Mouse (Mus musculus) megakaryocyte-erythroid progenitor cell, adult 5-6 weeks (primary cell): ENCODE results near the gene Olfr168. TPM values are rescaled to one million over a fixed set of nuclear protein-coding genes. Genes with fewer than 3 reads are reported as not detected.
"Not testable (repeated sequence)": the region's sequence is repeated elsewhere in the genome, so short reads cannot be mapped to it uniquely, and the experiment has no call there.

Experiments
- ATAC-seq: replicated peaks from 2 replicates; pipeline ENCODE4 v1.8.0; 2016; ENCODE audit warnings: mild to moderate bottlenecking, inconsistent platforms; ENCODE audit not compliant: severe bottlenecking, poor library complexity, low FRiP score, low TSS enrichment
- total RNA-seq, 2 experiments: library from RNA; stranded (forward) in 1 of 2; stranded (reverse) in 1 of 2; fragments of 200-1000, 215-1000 nt in 1 of 2; fragments of >200 nt in 1 of 2; fragmentation: Nextera tagmentation in 1 of 2; gene quantifications; 2 replicates each; pipeline ENCODE4 v1.2.3; 2014 to 2017

Gene Olfr168
- total RNA-seq (2014; fragmentation: Nextera tagmentation) (not detected in 2 replicates), total RNA-seq (2017) (not detected in 2 replicates)

GRCm38 (mm10) chr16:19535455-19535854 is at the start of gene Olfr168:
Gene Olfr168, minus strand, starts transcription at chr16:19535555.
- ATAC-seq, result no peak

GRCm38 (mm10) chr16:19571709-19572108 is 36.4 kb upstream of the Olfr168 start, which contains the start of gene Olfr169:
Gene Olfr169, minus strand, starts transcription at chr16:19571809.
- ATAC-seq, result not testable (repeated sequence)

- ATAC-seq, result not testable (repeated sequence)
These were observed 18.1 kb upstream of the Olfr168 start for GRCm38 (mm10) chr16:19553429-19553828.

- not testable (repeated sequence) for ATAC-seq
These were observed 16.9 kb upstream of the Olfr168 start for GRCm38 (mm10) chr16:19552246-19552645.

- ATAC-seq, result no peak
These were observed 13.2 kb downstream of the Olfr168 start, which contains the start of gene Olfr167 for GRCm38 (mm10) chr16:19522166-19522565. Gene Olfr167, minus strand, starts transcription at chr16:19522266.

GRCm38 (mm10) chr16:19483394-19483793 is 52.0 kb downstream of the Olfr168 start, which contains the start of gene Olfr166:
Gene Olfr166, plus strand, starts transcription at chr16:19483694.
- no peak for ATAC-seq

Other genes starting within 250 kb of the Olfr168 start
- not detected in 2 replicates for gene Olfr164, start 221.5 kb downstream of the Olfr168 start, total RNA-seq (2014; fragmentation: Nextera tagmentation)
- gene Olfr164, start 221.5 kb downstream of the Olfr168 start, total RNA-seq (2017), result not detected in 2 replicates
- not detected in 2 replicates for gene Olfr165, start 112.4 kb downstream of the Olfr168 start, total RNA-seq (2014; fragmentation: Nextera tagmentation)
- not detected in 2 replicates for gene Olfr165, start 112.4 kb downstream of the Olfr168 start, total RNA-seq (2017)
- not detected in 2 replicates for gene Olfr166, start 51.9 kb downstream of the Olfr168 start, total RNA-seq (2014; fragmentation: Nextera tagmentation)
- gene Olfr166, start 51.9 kb downstream of the Olfr168 start, total RNA-seq (2017), result not detected in 2 replicates
- not detected in 2 replicates for gene Olfr167, start 13.3 kb downstream of the Olfr168 start, total RNA-seq (2014; fragmentation: Nextera tagmentation)
- not detected in 2 replicates for gene Olfr167, start 13.3 kb downstream of the Olfr168 start, total RNA-seq (2017)
- gene Olfr169, start 36.3 kb upstream of the Olfr168 start, total RNA-seq (2014; fragmentation: Nextera tagmentation), result not detected in 2 replicates
- gene Olfr169, start 36.3 kb upstream of the Olfr168 start, total RNA-seq (2017), result not detected in 2 replicates
- not detected in 2 replicates for gene Olfr170, start 76.3 kb upstream of the Olfr168 start, total RNA-seq (2014; fragmentation: Nextera tagmentation)
- not detected in 2 replicates for gene Olfr170, start 76.3 kb upstream of the Olfr168 start, total RNA-seq (2017)
- gene Olfr171, start 94.4 kb upstream of the Olfr168 start, total RNA-seq (2014; fragmentation: Nextera tagmentation), result not detected in 2 replicates
- not detected in 2 replicates for gene Olfr171, start 94.4 kb upstream of the Olfr168 start, total RNA-seq (2017)
- gene Lamp3, start 170.8 kb upstream of the Olfr168 start, total RNA-seq (2014; fragmentation: Nextera tagmentation), result not detected in 2 replicates
- gene Lamp3, start 170.8 kb upstream of the Olfr168 start, total RNA-seq (2017), result 0.08 TPM in 1 of 2 replicates, not detected in the other
- 1.1 and 2.0 TPM in 2 replicates for gene B3gnt5, start 224.7 kb upstream of the Olfr168 start, total RNA-seq (2014; fragmentation: Nextera tagmentation)
- 2.0 and 2.2 TPM in 2 replicates for gene B3gnt5, start 224.7 kb upstream of the Olfr168 start, total RNA-seq (2017)